Mouse (Mus musculus): ENCODE results near the gene Srgap3.
"Not testable (repeated sequence)": the region's sequence is repeated elsewhere in the genome, so short reads cannot be mapped to it uniquely, and the experiment has no call there.

The Srgap3 gene

DNA sequence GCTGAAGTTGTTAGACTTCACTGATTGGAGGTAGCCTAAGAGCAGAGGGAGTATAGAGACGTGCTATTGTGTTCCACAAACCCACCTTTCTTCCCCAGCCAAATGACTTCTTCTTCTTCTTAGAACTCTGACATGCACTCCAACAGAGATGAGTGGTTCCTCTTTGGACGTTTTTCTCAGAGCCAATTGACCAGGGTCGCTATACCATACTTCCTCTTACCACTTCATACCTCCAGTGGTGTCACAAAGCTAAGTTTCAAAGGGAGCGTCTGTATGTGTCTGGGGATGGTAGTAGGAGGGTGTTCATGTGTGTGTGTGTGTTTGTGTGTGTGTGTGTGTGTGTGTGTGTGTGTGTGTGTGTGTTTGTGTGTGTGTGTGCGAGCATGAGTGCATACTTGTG, 195.1 kb downstream of the Srgap3 start:
- no peak for DNase-seq (ENCODE audit: low read depth, low spot score)

DNA sequence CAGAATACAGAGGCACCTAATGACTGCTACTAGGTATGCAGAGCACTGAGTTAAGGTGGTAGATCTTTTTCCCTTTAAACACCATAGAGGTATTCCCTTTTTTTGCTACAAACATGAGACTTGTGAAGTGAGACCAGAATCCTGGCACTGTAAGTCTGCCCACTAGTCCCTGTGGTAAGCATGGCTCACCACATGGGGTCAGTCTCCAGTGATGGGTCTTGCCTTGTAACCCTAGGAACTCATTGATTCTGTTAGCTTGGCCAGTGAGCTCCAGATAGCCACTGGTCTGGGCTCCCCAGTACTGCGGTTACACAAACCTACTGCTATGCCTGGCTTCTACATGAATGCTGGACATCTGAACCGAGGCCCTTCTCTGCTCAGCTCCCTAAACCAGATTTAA, 204.8 kb downstream of the Srgap3 start:
- no peak for DNase-seq (ENCODE audit: low read depth, low spot score)

DNA sequence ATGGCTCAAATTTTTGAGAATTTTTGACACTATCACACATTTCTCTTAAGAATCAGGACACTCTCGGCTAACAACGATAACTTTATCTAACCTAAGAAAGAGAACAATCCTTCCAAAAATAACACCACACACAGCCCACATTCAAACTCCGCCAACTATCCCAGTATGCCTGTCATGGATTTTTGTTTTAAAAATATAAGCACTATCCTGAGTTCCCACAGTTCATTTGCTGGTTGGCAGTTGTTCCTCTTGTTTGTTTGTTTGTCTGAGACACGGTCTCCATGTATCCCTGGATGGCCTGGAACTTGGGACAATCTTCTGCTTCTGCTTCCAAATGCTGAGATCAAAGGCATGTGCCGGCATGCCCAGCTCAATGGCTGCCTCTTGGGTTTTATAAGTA, 205.3 kb downstream of the Srgap3 start:
- no peak for DNase-seq (ENCODE audit: low read depth, low spot score)

DNA sequence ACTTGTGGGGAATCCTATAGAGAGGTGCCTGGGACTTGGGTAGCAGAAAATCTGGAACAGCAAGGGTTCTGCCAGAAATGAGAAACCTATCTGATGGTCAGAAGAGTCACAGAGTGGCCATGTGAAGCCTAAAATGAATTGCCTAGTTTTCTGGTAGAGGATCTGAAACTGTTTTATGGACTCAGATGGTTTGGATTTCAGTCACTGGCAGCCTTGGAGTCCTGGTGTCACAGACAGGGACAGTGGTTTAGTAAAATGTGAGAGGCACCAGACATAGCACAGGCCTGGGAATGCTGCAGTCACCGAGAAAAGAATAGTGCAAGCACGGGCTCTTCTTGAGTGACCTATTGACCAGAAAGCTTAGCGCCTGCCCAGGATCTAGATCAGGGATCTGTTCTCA, 207.4 kb downstream of the Srgap3 start:
- DNase-seq (ENCODE audit: low read depth, low spot score) = no peak

DNA sequence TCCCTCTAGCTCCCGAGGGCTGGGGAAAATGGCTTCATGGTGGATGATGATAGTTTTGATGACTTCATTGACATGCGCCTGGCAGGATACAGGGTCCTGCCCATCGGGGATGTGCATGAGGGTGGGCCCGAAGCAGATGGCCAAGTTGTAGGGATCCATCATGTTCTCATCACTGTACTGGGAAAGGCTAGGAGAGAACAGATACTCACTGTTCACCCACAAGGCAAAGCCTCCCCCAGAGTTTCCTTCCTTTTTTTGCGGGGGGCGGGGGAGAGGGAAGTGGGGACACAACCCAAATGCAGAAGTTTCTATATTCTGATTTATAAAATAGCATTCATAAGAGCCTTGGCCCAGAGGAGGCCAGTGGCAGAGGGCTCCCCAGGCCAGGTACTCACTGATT, 208.1 kb downstream of the Srgap3 start:
- no peak for DNase-seq (ENCODE audit: low read depth, low spot score)

DNA sequence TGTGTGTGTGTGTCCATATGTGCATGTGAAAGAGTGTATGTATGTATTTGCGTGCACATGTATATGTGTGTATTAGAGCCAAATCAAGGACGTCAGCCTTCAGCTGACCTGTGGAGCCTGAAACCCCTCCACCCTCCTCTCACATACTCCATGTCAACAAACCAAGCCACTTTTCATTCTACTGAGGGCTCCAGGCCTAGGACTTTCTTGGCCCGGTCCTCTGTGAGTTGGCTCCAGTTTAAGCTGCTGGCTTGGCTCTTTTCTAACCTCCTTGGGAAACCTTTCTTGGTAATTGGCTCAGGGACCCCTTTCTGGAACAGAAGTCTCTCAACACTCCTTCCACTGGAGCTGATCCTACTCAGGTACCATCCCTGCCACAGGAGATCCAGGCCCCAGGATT, 210.6 kb downstream of the Srgap3 start:
- DNase-seq (ENCODE audit: low read depth, low spot score) = no peak

DNA sequence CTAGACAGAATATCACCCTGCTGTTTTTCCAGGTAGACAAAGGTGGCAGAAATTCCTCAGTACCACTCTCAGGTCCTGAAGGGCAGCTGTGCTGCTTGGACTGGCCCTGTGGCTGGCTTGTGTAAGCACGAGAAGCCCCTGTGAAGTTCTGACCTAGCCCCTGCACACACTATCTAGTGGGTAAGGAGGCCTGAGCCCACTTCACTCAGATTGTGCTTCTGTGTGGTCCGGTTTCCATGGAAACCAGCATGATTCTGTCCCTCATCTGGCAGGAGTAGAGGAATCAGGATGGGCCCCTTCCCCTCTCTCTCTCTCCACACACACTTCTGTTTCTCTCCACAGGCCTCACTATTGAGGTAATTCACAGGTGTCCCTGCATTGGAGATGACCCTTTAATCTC, 212.0 kb downstream of the Srgap3 start:
- DNase-seq (ENCODE audit: low read depth, low spot score) = no peak

DNA sequence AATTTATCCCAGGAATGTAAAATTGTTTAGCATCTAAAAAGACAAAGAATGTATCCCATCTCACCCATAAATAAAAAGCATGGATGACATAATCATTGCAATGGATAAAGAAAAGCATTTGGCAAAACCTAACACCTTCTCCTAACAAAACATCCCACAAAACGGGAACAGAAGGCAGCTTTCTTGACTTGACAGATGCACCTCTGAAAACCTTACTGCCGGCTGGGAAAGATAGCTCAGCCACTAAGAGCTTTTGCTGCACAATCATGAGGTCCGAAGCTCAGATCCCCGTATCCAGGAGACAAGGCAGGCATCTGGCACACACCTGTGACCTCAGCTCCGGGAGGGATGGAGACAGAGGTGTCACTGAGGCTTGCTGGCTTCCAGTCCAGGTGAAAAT, 213.1 kb downstream of the Srgap3 start:
- DNase-seq (ENCODE audit: low read depth, low spot score) = no peak

DNA sequence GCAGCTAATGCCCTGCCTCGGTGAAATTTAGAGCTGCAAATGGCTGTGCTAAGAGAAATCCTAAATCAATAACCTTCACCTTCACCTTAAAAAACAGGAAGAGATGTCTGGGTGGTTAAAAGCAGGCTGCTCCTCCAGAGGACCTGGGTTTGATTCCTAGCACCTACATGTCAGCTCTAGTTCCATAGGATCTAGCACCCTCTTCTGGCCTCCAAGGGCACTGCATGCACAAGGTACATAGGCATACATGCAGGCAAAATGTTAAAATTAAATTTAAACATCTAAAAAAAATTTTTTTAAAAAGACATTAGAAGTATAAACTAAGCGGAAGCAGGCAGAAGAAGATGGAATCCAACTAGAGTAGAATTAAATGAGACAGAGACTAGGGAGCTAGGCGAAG, 214.6 kb downstream of the Srgap3 start:
- no peak for DNase-seq (ENCODE audit: low read depth, low spot score)

DNA sequence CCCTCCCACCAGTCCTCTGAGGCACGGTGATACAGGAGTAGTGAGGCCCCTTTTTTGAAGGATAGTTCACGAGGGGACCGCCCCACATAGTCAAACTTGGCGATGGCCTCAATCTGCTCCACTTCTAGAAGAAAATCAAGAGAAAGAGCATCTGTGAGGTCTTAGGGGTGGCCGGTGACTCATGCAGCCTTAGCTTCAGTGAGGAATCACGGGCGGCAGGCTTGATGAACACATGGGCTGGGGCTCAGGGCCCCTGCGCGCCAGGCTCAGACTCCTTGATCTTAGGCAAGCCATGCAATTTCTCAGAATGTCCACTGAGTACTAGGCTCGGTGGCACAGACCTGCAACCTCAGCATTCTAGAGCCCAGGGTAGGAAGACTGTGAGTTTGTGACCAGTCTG, 215.7 kb downstream of the Srgap3 start:
- no peak for DNase-seq (ENCODE audit: low read depth, low spot score)

DNA sequence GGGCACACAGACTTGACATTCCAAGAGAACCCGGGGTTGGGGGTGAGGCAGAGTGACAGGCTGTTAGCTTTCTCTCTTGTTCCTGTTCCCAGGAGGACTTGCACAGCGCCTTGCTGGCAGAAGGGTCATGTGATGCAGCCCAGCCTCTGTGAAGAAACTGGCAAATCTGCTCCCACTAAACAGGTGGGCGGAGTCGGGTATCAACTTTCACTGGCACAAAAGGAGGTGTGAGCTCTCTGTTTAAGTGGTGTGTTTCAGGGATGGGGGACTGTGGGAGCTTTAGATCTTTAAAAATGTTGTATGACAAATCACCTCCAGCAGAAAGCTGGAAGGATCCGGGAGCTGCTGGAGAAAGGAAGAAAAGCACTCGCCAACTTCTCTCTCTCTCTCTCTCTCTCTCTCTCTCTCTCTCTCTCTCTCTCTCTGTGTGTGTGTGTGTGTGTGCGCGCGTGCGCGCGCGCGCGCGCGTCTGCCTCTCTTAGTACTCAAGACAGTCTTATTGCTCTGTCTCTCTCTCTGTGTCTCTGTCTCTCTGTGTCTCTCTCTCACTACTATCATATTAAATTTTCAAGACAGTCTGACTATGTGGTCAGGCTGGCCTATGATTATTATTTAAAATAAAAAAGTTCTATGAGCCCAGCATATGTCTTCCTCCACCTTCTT, 218.2 kb downstream of the Srgap3 start:
- peak; percentile 68 for DNase-seq (ENCODE audit: low read depth, low spot score)

DNA sequence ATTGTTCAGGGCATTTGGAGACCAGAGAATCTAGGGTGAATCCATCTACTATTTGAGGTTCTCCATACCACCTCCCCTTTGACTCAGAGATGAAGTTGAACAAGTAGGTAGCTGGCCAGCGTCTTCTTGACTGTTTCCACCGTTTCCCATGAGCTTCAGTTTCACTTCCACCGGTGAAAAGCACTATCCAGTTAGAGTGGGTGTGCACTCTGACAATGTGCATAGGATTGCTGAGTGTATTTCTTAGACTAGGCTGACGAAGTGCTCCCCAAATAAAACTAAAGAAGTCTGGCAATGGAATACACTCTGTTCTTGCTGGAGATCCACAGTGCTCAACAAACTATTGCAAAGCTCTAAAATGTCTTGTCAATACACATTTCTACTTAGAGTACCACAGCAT, 221.6 kb downstream of the Srgap3 start:
- DNase-seq (ENCODE audit: low read depth, low spot score) = no peak

DNA sequence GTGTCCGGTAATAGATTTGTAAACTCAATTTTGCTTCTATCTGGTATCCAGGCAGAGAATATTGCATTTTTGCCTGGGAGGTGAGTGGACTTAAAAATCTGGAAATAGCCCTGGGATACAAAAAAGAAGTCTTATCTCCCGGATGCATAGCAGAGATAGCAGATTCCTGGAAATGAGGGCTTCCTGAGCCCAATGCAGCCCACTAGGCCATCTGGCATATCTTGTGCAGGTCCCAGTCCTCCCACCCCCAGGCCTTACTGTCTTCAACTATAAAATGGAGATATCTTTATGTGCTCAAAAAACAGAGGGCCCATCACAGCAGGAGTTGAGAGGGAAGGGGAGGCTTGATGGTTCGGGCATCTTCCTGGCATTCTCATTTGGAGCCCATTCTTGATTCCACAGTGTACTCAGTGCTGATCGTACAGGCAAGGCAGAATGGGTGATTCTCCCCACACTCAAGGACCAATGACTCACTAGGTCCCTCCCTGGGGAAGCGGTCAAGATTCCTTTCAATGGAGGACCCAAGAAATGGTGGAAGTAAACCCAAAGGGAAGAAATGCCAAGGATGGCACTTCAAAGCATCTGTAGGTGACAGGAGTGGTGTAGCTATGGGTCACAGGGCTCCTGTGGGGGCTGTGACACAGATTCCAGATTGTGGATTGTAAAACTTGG, 226.5 kb downstream of the Srgap3 start:
- no peak for DNase-seq (ENCODE audit: low read depth, low spot score)

DNA sequence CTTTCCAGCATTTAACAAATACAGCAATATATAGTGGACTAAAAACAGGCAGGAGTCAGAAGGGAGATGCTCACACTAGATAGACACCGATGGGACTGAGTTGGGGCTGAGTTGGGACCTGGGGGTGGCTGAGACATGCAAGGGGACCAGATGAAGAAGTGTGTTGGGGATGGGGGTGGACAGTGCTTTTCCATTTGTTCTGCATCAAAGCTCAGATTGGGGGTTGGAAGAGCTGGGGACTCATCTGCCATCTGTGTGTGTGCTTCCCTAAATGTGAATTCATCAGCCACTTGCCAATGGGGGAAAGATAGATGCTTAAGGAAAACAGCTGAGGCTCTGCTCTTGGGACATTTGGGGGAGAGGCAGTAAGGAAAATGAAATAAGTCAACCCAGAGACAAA, 227.1 kb downstream of the Srgap3 start:
- DNase-seq (ENCODE audit: low read depth, low spot score) = no peak

DNA sequence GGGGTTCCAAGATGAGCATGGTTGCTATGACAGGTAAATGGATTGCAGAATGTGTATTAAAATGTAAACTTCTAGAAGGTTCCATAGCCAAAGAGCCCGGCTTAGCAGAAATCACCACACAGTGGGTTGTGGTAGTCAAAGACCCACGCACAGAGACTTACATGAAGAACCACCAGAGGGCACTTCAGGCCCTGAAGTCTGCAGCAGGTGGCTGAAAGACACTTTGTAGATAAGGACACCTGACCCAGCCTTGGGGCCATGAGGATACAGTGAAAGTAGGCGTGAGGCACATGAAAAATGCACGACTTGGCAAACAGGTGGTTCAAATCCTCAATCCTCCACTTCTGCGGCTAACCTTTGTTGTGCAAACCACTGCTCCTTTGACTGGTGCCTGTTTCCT, 229.9 kb downstream of the Srgap3 start:
- DNase-seq (ENCODE audit: low read depth, low spot score) = no peak

DNA sequence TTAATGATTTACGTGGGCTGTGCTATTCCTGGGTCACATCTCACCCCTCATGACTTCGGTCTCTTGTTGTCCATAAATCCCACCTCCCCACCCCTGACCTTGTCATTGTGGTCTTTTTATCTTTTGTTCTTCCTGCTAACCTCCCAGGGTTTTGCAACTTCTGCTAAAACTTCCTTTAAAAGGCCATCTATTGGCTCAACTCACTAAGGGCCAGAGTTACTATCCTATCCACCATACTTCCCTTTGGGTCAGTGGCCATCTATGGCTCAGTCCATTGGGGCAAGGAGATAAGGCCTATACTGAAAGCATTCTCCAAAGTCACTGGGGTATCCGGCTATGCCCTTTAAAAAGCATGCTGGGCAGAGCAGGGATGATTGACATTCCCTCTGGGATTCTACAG, 233.1 kb downstream of the Srgap3 start:
- no peak for DNase-seq (ENCODE audit: low read depth, low spot score)

DNA sequence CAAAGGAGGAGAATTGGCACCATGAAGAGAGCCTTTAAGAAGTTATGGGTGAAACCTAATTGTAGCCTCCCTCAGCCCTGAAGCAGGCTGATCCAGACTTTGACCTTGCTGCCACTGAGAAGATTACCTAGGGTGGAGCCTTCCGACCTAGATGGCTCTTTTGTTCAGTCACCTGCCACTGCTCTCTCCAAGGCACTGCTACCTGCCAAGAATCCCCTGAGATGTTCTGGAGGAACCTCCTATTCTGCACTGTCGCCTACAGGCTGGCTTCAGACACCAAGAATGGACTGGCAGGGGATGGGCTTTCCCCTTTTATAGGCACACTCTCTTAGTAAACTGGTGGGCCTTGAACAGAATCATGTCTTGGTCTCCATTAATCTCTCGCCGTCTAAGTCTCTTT, 244.8 kb downstream of the Srgap3 start:
- not testable (repeated sequence) for DNase-seq (ENCODE audit: low read depth, low spot score)

DNA sequence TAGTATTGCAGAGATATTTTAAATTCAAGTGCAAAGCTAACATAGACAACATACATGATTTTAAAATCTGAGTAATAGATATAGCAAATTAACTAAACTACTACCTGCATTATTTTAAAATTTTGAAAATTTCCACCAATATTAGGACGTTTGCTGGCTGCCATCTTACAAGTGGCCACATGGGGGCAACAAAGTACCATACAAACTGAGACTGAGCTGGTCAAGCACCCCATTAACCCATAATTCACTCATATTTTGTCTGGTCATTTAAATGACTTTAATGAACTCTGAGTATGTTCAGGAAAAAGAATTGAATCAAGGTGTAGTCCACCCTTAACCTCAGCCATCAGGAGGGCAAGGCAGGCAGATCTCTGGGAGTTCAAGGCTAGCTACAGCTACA, 246.7 kb downstream of the Srgap3 start:
- peak; percentile 26 for DNase-seq (ENCODE audit: low read depth, low spot score)

DNA sequence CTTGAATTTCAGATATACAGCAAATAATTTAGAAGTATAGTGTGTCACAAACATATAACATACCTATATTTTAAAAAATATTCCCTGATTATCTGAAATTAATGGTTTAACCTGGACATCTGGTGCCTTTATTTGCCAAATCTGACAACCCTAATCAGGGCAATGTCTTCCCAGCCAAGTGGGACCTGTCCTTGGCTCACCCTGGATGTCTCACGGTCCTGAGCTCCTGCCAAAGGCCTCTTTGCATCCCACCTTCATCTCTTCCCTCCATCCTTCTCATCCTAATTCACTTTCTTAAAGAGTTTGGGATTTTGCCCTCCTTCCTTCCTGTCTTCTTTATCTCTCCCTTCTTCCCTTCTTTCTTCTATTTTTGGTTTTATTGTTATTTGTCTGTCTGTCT, 248.0 kb downstream of the Srgap3 start:
- no peak for DNase-seq (ENCODE audit: low read depth, low spot score)

DNA sequence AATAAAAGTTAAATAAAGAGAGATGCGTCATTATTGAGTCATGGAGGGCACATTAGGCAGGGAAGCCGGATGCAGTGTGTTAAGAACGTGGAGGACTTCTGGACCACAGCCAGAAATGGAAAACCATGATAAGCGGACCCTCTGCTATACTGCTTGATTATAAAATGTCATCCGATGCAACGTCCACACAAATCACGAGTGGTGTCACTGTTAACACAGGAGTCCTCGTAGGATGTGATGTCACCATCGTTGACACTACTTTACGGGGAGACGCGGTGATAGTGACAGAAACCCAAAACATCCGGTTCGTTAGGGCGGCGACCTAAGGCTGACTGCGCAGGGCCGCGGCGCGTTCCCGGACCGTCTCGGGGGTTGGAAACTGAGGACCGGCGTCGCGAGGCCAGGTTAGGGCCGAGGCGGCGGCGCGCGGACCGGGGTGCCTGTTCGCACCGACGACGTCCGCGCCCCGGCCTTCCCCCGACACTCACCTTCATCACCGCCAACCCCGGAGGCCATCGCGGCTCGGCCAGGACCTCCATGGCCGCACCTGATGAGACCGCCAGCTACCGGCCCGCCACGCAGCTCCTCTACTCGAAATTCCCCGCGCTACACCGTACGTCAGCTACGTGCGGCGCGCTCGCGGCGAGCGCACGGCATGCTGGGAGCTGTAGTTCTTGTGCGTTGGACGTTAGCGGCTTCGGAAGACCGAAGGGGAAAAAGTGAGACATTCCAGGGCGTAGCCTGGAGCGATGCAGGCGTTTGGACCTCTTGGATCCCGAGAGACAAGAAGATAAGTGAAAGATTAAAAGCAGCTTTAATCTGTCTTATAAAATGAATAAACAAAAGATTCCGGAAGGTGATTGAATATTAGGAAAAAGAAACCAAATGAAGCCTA, 250.8 kb downstream of the Srgap3 start, which contains the start of gene Rad18:
TSS of gene Rad18 (minus strand) at position 631 of the 895 bp plus-strand sequence.
- DNase-seq (ENCODE audit: low read depth, low spot score) = peak; percentile 84

DNA sequence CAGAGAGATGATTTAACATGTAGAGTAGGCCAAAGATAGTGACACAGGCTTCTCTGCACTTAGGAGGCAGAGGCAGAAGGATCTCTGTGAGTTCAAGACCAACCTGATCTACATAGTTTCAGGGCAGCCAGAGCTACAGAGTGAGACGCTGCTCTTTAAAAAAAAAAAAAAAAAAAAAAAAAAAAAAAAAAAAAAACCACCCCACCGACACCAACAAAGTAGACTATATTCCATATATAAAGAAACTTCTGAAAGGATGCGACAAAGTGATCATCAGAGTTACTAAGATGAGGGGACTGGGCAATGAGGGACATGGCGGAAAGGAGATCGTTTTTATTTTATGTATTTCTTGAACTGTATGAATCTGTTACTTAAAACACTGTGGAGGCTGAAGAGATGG, 252.6 kb downstream of the Srgap3 start:
- DNase-seq (ENCODE audit: low read depth, low spot score) = no peak

DNA sequence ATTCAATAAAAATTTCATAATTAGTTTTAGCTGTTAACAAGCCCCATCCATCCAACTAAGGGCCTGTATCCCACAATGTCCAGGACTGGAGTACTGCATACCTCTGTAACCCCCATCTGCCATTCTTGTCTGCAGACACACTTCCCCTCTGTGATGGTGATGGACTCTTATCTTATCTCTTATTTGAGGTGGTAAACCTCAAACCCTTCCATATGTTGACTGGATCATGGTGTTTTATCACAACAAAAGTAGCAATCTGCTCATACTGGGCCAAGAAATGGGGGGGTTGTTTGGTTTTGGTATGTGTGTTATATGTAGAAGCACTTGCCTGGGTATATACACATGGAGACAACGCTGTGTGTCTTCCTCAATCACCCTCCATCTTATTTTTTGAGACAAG, 255.5 kb downstream of the Srgap3 start:
- DNase-seq (ENCODE audit: low read depth, low spot score) = no peak

DNA sequence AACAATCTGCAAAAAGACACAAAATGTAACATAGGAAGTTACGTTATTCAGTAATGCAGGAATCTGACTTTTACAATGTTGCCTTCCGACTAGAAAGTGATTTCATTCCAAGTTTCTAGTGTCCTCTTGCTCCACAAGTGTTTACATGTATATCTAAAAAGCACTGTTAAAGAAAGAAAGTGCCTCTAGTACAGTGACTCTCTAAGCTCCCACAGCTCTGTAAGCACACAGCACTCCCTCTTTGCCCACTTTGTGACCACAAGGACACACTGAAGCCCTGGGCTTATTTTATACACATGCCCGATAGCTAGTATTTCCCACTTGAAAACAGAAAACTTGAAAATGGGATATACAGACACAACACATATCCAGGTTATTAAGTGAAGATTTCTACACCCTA, 259.0 kb downstream of the Srgap3 start:
- DNase-seq (ENCODE audit: low read depth, low spot score) = no peak
